Mouse (Mus musculus): ENCODE measurements around the gene 9930021J03Rik. TPM values are rescaled to one million over a fixed set of nuclear protein-coding genes. Genes with fewer than 3 reads are reported as not detected.

Gene 9930021J03Rik
- polyA plus RNA-seq, 1 experiment: 3.1 TPM

GRCm38 (mm10) chr19:29842973-29843372 lies 37.2 kb upstream of the 9930021J03Rik start:
- Histone ChIP-seq H3K36me3 (ENCODE audit: control insufficient read depth, insufficient read depth, low read length) (no peaks in the 10 kb centered on the region), H3K27ac (ENCODE audit: insufficient read depth, low read length) (no peak overlapping the region), H3K4me1 (ENCODE audit: control insufficient read depth, insufficient read depth, insufficient read length) (no peaks in the 10 kb centered on the region), H3K4me3 (ENCODE audit: extremely low read depth, insufficient read depth, insufficient read length) (no peak overlapping the region), H3K27me3 (ENCODE audit: control insufficient read depth, insufficient read depth, low read length) (no peaks in the 10 kb centered on the region)
- TF ChIP-seq CTCF (IDR thresholded peaks at IDR 0.05; ENCODE audit: extremely low read depth, insufficient read depth, insufficient read length, insufficient replicate concordance) (no peak), POLR2A (IDR thresholded peaks at IDR 0.05; ENCODE audit: low read depth, low read length) (no peak)
- 83% methylated on average over 8 of the region's 8 CpGs for WGBS
- DNase-seq (ENCODE audit: low read depth in 1 of 2, low spot score in 2 of 2): no peak

DNA sequence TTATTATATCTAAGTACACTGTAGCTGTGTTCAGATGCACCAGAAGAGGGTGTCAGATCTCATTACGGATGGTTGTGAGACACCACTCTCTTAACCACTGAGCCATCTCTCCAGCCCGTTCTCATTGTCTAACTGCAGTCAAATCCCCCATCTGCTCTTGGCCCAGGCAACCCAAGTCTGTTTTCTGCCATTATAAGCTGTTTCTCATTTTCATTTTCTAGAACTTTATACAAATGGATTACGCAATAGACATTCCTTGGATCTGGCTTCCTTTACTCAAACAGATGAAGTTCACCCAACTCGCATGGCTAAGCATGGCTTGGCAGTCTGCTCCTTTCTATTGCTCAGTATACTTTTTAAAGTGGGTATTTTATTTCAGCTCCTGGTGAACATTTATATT lies 34.9 kb upstream of the 9930021J03Rik start:
- TF ChIP-seq CTCF (IDR thresholded peaks at IDR 0.05; ENCODE audit: extremely low read depth, insufficient read depth, insufficient read length, insufficient replicate concordance): no peak
- TF ChIP-seq POLR2A (IDR thresholded peaks at IDR 0.05; ENCODE audit: low read depth, low read length): no peak
- 84% methylated on average over 4 of the region's 4 CpGs for WGBS
- H3K27ac ChIP-seq (ENCODE audit: insufficient read depth, low read length): no peak overlapping the region
- no peak overlapping the region for H3K4me3 ChIP-seq (ENCODE audit: extremely low read depth, insufficient read depth, insufficient read length)
- no peaks in the 10 kb centered on the region for H3K36me3 ChIP-seq (ENCODE audit: control insufficient read depth, insufficient read depth, low read length)
- H3K27me3 ChIP-seq (ENCODE audit: control insufficient read depth, insufficient read depth, low read length): no peaks in the 10 kb centered on the region
- H3K4me1 ChIP-seq (ENCODE audit: control insufficient read depth, insufficient read depth, insufficient read length): no peaks in the 10 kb centered on the region
- no peak for DNase-seq (ENCODE audit: low read depth in 1 of 2, low spot score in 2 of 2)

GRCm38 (mm10) chr19:29838636-29839135 lies 32.9 kb upstream of the 9930021J03Rik start:
- H3K27me3 ChIP-seq (ENCODE audit: control insufficient read depth, insufficient read depth, low read length): no peaks in the 10 kb centered on the region
- no peak for TF ChIP-seq CTCF (IDR thresholded peaks at IDR 0.05; ENCODE audit: extremely low read depth, insufficient read depth, insufficient read length, insufficient replicate concordance)
- no peak for TF ChIP-seq POLR2A (IDR thresholded peaks at IDR 0.05; ENCODE audit: low read depth, low read length)
- no peak for DNase-seq (ENCODE audit: low read depth in 1 of 2, low spot score in 2 of 2)
- H3K27ac ChIP-seq (ENCODE audit: insufficient read depth, low read length): no peak overlapping the region
- H3K4me1 ChIP-seq (ENCODE audit: control insufficient read depth, insufficient read depth, insufficient read length): no peaks in the 10 kb centered on the region
- no peak overlapping the region for H3K4me3 ChIP-seq (ENCODE audit: extremely low read depth, insufficient read depth, insufficient read length)
- 80% methylated on average over 3 of the region's 3 CpGs for WGBS
- H3K36me3 ChIP-seq (ENCODE audit: control insufficient read depth, insufficient read depth, low read length): no peaks in the 10 kb centered on the region

- 90% methylated on average over 1 of the region's 1 CpGs for WGBS
- TF ChIP-seq POLR2A (IDR thresholded peaks at IDR 0.05; ENCODE audit: low read depth, low read length) (no peak), CTCF (IDR thresholded peaks at IDR 0.05; ENCODE audit: extremely low read depth, insufficient read depth, insufficient read length, insufficient replicate concordance) (no peak)
- H3K4me1 ChIP-seq (ENCODE audit: control insufficient read depth, insufficient read depth, insufficient read length): no peaks in the 10 kb centered on the region
- H3K4me3 ChIP-seq (ENCODE audit: extremely low read depth, insufficient read depth, insufficient read length): no peak overlapping the region
- H3K27me3 ChIP-seq (ENCODE audit: control insufficient read depth, insufficient read depth, low read length): no peaks in the 10 kb centered on the region
- no peak for DNase-seq (ENCODE audit: low read depth in 1 of 2, low spot score in 2 of 2)
- H3K27ac ChIP-seq (ENCODE audit: insufficient read depth, low read length): no peak overlapping the region
- H3K36me3 ChIP-seq (ENCODE audit: control insufficient read depth, insufficient read depth, low read length): no peaks in the 10 kb centered on the region
Measured at GRCm38 (mm10) chr19:29838171-29838570, 32.4 kb upstream of the 9930021J03Rik start.

DNA sequence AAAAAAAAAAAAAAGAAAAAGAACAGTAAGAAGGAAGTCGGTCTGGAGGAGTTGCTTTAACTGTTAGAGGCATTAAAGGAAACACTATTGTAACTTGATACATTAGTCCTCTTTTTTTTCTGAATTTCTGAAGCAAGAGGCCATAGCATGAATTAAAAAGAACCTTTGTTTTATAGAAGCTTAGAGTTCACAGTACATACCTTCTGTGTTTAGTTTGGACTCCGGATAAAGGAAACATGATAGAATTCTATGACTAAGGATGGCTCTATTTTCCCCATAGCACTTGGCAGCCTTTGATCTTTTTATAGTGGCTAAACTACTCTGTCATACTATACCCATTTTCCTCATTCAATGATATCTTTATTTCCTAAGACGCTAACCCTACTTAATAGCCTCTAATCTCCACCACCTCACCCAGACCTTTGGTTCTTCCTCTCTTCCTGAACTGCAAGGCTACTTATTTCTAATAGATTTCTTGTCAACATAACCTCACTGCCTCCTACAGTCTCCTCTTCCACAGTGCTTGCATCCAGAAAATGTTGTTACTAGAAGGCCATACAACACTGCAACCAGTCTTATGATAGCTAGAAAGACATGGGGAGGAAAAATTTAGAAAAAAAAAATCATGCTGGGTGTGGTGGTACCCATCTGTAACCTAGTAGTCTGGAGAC lies 29.7 kb upstream of the 9930021J03Rik start:
- H3K4me1 ChIP-seq (ENCODE audit: control insufficient read depth, insufficient read depth, insufficient read length): no peaks in the 10 kb centered on the region
- no peaks in the 10 kb centered on the region for H3K27me3 ChIP-seq (ENCODE audit: control insufficient read depth, insufficient read depth, low read length)
- DNase-seq (ENCODE audit: low read depth in 1 of 2, low spot score in 2 of 2): no peak
- TF ChIP-seq CTCF (IDR thresholded peaks at IDR 0.05; ENCODE audit: extremely low read depth, insufficient read depth, insufficient read length, insufficient replicate concordance) (no peak), POLR2A (IDR thresholded peaks at IDR 0.05; ENCODE audit: low read depth, low read length) (no peak)
- WGBS: 66% methylated on average over 3 of the region's 3 CpGs
- no peak overlapping the region for H3K27ac ChIP-seq (ENCODE audit: insufficient read depth, low read length)
- H3K4me3 ChIP-seq (ENCODE audit: extremely low read depth, insufficient read depth, insufficient read length): no peak overlapping the region
- no peaks in the 10 kb centered on the region for H3K36me3 ChIP-seq (ENCODE audit: control insufficient read depth, insufficient read depth, low read length)

- Histone ChIP-seq H3K36me3 (ENCODE audit: control insufficient read depth, insufficient read depth, low read length) (no peaks in the 10 kb centered on the region), H3K4me1 (ENCODE audit: control insufficient read depth, insufficient read depth, insufficient read length) (no peaks in the 10 kb centered on the region), H3K27me3 (ENCODE audit: control insufficient read depth, insufficient read depth, low read length) (no peaks in the 10 kb centered on the region), H3K27ac (ENCODE audit: insufficient read depth, low read length) (no peak overlapping the region), H3K4me3 (ENCODE audit: extremely low read depth, insufficient read depth, insufficient read length) (no peak overlapping the region)
- WGBS: 86% methylated on average over 2 of the region's 2 CpGs
- no peak for DNase-seq (ENCODE audit: low read depth in 1 of 2, low spot score in 2 of 2)
- TF ChIP-seq POLR2A (IDR thresholded peaks at IDR 0.05; ENCODE audit: low read depth, low read length): no peak
- TF ChIP-seq CTCF (IDR thresholded peaks at IDR 0.05; ENCODE audit: extremely low read depth, insufficient read depth, insufficient read length, insufficient replicate concordance): no peak
Measured at GRCm38 (mm10) chr19:29830911-29831310, 25.1 kb upstream of the 9930021J03Rik start.

- TF ChIP-seq CTCF (IDR thresholded peaks at IDR 0.05; ENCODE audit: extremely low read depth, insufficient read depth, insufficient read length, insufficient replicate concordance) (no peak), POLR2A (IDR thresholded peaks at IDR 0.05; ENCODE audit: low read depth, low read length) (no peak)
- Histone ChIP-seq H3K27me3 (ENCODE audit: control insufficient read depth, insufficient read depth, low read length) (no peaks in the 10 kb centered on the region), H3K27ac (ENCODE audit: insufficient read depth, low read length) (no peak overlapping the region), H3K36me3 (ENCODE audit: control insufficient read depth, insufficient read depth, low read length) (no peaks in the 10 kb centered on the region), H3K4me1 (ENCODE audit: control insufficient read depth, insufficient read depth, insufficient read length) (no peaks in the 10 kb centered on the region), H3K4me3 (ENCODE audit: extremely low read depth, insufficient read depth, insufficient read length) (no peak overlapping the region)
- no peak for DNase-seq (ENCODE audit: low read depth in 1 of 2, low spot score in 2 of 2)
- WGBS: 75% methylated on average over 5 of the region's 5 CpGs
Measured at GRCm38 (mm10) chr19:29828558-29828957, 22.8 kb upstream of the 9930021J03Rik start.

Data from spleen, adult 2 months (tissue).